Mouse (Mus musculus): ENCODE data around the gene Tgfbr1. TPM values are rescaled to one million over a fixed set of nuclear protein-coding genes. Genes with fewer than 3 reads are reported as not detected.

The Tgfbr1 gene
- polyA plus RNA-seq, 1 experiment from 2014 or later, result 25.9 TPM

DNA sequence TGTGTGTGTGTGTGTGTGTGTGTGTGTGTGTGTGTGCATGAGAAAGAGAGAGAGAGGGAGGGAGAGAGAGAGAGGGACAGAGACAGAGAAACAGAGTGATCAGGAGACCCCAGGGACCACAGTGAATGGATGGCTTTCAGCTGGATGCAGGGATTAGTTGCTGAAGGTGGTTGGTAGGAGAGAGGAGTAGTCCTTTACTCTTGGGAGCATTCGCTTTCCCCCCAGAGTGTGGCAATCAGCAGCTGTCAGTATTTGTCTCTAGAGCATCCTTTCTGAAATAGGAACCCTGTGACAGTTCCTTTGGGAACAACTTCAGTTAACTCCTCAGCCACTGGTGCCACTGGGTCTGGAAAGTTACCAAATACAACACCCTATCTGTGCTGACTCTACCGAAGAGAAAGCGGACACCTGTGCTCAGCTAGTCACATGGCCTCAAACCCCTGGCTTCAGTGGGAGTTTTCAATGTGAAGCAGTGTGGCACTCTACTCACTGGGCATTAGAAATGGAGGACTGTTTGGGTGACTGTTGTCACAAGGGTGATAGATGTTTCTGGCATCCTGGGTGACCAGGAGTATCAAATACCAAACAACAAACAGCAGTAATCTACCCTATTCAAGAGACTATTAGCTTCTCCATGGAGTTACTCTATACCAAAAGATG, 16.0 kb upstream of the Tgfbr1 start:
- H3K27ac ChIP-seq, result no peak overlapping the region
- H3K36me3 ChIP-seq (ENCODE audit: insufficient read depth, low read length), result no peaks in the 10 kb centered on the region
- WGBS, result 50% methylated on average over 3 of the region's 3 CpGs
- DNase-seq (ENCODE audit: low spot score) (no peak), ATAC-seq (replicated peaks; ENCODE audit: low FRiP score, low read depth) (no peak)
- no peak overlapping the region for H3K4me3 ChIP-seq (replicated peaks; ENCODE audit: low read depth, low read length)
- H3K4me2 ChIP-seq (ENCODE audit: low read length), result no peak overlapping the region
- H3K9me3 ChIP-seq (replicated peaks; ENCODE audit: low read length), result no peaks in the 10 kb centered on the region
- no peaks in the 10 kb centered on the region for H3K27me3 ChIP-seq (ENCODE audit: insufficient read depth, low read length)
- TF ChIP-seq CTCF (IDR thresholded peaks at IDR 0.05; ENCODE audit: low read depth), result no peak
- no peaks in the 10 kb centered on the region for H3K4me1 ChIP-seq (replicated peaks; ENCODE audit: insufficient read depth, low read length)
- no peak overlapping the region for H3K9ac ChIP-seq (ENCODE audit: low read depth, low read length)

DNA sequence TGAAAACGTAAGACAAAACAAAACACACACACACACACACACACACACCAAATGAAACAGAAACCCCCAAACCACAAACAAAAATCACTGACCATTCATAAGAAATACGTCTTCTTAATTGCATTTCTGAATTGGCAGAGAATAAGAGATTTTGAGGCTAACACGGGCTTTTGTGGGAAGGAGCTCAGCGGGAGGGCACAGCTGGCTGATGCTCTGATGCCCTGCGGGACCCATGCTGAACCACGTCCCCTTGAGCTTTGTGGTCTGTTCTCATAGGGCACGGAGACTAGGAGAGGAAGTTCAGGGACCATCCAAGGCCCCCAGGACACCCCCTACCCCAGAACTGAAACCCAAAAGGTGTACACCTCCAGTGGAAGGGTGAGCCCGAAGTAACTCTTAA, 10.4 kb upstream of the Tgfbr1 start:
- ATAC-seq (replicated peaks; ENCODE audit: low FRiP score, low read depth) (no peak), DNase-seq (ENCODE audit: low spot score) (no peak)
- Histone ChIP-seq H3K36me3 (ENCODE audit: insufficient read depth, low read length) (no peaks in the 10 kb centered on the region), H3K4me3 (replicated peaks; ENCODE audit: low read depth, low read length) (no peak overlapping the region), H3K27ac (no peak overlapping the region), H3K4me1 (replicated peaks; ENCODE audit: insufficient read depth, low read length) (no peaks in the 10 kb centered on the region), H3K4me2 (ENCODE audit: low read length) (peak overlapping the region; percentile 21; the same call in 1 of the 2 replicates), H3K27me3 (ENCODE audit: insufficient read depth, low read length) (no peaks in the 10 kb centered on the region), H3K9me3 (replicated peaks; ENCODE audit: low read length) (no peaks in the 10 kb centered on the region), H3K9ac (ENCODE audit: low read depth, low read length) (0 out of 2 replicates have a peak overlapping the region, but pooled peaks have one; percentile 18)
- TF ChIP-seq CTCF (IDR thresholded peaks at IDR 0.05; ENCODE audit: low read depth), result no peak
- WGBS, result 37% methylated on average over 8 of the region's 8 CpGs

DNA sequence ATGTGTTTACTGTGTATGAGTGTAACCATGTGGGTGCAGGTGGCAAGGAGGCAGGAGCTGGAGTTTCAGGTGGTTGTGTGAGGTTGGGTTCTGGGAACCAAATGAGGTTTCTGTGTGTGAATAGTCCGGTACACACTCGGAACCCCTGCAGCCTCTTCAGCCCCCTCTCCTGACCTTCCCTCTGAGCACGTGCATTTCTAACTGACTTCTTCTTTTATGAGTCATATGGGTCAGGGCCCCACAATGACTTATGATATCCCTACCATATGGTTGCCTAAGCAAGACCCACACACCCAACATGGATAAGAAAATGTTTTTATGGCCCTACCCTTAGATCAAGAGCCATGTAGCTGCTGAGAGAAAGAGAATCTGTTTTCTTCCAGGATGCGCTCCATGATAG, 6.0 kb upstream of the Tgfbr1 start:
- WGBS, result 84% methylated on average over 4 of the region's 4 CpGs
- H3K4me2 ChIP-seq (ENCODE audit: low read length), result no peak overlapping the region
- TF ChIP-seq CTCF (IDR thresholded peaks at IDR 0.05; ENCODE audit: low read depth), result no peak
- no peaks in the 10 kb centered on the region for H3K9me3 ChIP-seq (replicated peaks; ENCODE audit: low read length)
- no peak overlapping the region for H3K27ac ChIP-seq
- no peaks in the 10 kb centered on the region for H3K27me3 ChIP-seq (ENCODE audit: insufficient read depth, low read length)
- no peaks in the 10 kb centered on the region for H3K36me3 ChIP-seq (ENCODE audit: insufficient read depth, low read length)
- ATAC-seq (replicated peaks; ENCODE audit: low FRiP score, low read depth), result no peak
- no peak overlapping the region for H3K4me3 ChIP-seq (replicated peaks; ENCODE audit: low read depth, low read length)
- H3K9ac ChIP-seq (ENCODE audit: low read depth, low read length), result no peak overlapping the region
- DNase-seq (ENCODE audit: low spot score), result no peak
- peaks cover 17% of the 10 kb centered on the region; the same call in 1 of the 2 replicates for H3K4me1 ChIP-seq (replicated peaks; ENCODE audit: insufficient read depth, low read length)

DNA sequence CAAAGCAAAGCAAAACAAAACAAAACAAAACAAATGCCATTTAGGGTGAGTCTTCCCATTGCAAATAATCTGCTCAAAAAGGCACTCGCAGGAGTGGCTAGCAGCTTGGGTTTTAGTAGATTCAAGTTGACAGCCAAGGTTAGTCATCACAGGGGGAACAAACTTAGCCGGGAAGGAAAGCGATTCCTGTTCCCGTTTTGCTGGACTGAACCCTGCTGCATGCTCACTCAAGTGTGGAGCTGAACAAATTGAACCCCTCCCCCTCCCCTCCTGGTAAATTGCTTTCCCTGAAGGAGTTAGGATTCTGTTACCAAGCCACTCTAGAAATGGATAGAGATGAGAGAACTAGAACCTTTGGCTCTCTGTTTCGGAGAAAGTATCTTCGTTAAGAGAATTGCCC, 3.3 kb upstream of the Tgfbr1 start:
- WGBS, result 20% methylated on average over 6 of the region's 6 CpGs
- no peaks in the 10 kb centered on the region for H3K9me3 ChIP-seq (replicated peaks; ENCODE audit: low read length)
- no peak for ATAC-seq (replicated peaks; ENCODE audit: low FRiP score, low read depth)
- H3K4me3 ChIP-seq (replicated peaks; ENCODE audit: low read depth, low read length), result no peak overlapping the region
- H3K4me1 ChIP-seq (replicated peaks; ENCODE audit: insufficient read depth, low read length), result peaks cover 17% of the 10 kb centered on the region; the same call in 1 of the 2 replicates
- no peak for TF ChIP-seq CTCF (IDR thresholded peaks at IDR 0.05; ENCODE audit: low read depth)
- peak overlapping the region; percentile 60; the same call in 1 of the 2 replicates for H3K27ac ChIP-seq
- no peak overlapping the region for H3K9ac ChIP-seq (ENCODE audit: low read depth, low read length)
- peak; percentile 72 for DNase-seq (ENCODE audit: low spot score)
- H3K27me3 ChIP-seq (ENCODE audit: insufficient read depth, low read length), result no peaks in the 10 kb centered on the region
- H3K4me2 ChIP-seq (ENCODE audit: low read length), result no peak overlapping the region
- H3K36me3 ChIP-seq (ENCODE audit: insufficient read depth, low read length), result no peaks in the 10 kb centered on the region

DNA sequence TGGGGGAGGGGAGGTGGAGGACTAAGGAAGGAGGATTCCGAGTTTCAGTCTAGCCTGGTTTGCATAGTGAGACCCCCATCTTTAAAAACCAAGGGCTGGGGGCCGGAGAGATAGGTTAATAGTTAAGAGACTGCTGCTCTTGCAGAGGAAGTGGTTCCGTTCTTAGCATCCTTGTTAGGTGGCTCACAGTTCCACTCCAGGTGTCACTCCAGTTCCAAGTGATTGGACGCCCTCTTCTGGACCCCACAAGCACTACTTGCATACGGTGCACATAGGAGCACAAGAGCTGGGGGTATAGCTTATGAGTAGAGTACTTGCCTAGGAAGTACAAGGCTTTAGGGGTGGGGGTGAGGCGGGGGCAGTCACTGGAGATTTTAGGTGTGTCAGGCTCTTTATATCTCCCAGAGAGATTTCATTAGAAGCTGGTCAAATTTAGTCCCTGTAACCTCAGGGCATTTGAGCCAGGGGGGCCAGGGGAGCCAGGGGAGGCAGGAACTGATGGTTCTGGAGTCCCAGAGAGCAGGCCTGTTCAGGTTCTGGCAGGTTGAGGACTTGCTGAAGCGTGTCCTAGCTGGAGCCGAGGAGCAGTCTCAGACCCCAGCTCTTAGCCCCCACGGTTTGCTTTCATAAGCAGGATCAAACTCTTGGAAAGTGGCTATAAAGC, 1.5 kb upstream of the Tgfbr1 start:
- peak; percentile 74 for TF ChIP-seq CTCF (IDR thresholded peaks at IDR 0.05; ENCODE audit: low read depth)
- Histone ChIP-seq H3K4me2 (ENCODE audit: low read length) (peak overlapping the region; percentile 100), H3K4me3 (replicated peaks; ENCODE audit: low read depth, low read length) (peak overlapping the region; percentile 74), H3K9ac (ENCODE audit: low read depth, low read length) (peak overlapping the region; percentile 96; the same call in 1 of the 2 replicates), H3K27me3 (ENCODE audit: insufficient read depth, low read length) (no peaks in the 10 kb centered on the region), H3K27ac (peak overlapping the region; percentile 83), H3K4me1 (replicated peaks; ENCODE audit: insufficient read depth, low read length) (peaks cover 17% of the 10 kb centered on the region; the same call in 1 of the 2 replicates), H3K9me3 (replicated peaks; ENCODE audit: low read length) (no peaks in the 10 kb centered on the region), H3K36me3 (ENCODE audit: insufficient read depth, low read length) (no peaks in the 10 kb centered on the region)
- DNase-seq (ENCODE audit: low spot score) (peak; percentile 81), ATAC-seq (replicated peaks; ENCODE audit: low FRiP score, low read depth) (peak; percentile 18; the same call in 1 of the 2 replicates)
- WGBS, result 18% methylated on average over 9 of the region's 9 CpGs

DNA sequence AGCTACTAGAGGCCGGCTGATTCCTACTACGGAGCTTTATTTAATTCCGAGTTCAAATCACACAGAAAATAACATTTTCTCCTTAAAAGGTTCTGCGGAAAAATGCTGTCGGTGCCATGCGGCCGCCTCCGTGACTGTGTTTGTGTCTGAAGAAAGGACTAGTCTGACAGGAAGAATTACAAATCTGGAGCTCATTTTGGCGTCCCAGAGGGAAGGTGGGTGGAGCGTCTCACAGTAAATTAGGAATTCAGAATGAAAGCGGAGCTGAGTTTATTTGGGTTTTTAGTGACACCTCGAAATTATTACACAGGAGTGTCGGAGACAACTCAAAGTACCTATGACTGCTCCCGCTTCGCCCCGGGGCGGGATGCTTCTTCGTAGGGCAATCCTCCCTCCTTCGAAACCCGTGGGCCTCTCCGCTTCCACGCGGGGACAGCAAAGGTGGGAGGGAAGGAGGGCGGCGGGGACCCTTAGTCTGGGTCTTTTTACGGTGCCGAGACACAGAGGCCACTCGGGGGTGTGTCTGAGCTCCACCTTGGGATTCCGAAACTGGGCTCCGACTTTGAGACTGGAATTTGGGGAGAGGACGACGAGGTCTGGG, 861 bp upstream of the Tgfbr1 start:
- H3K27me3 ChIP-seq (ENCODE audit: insufficient read depth, low read length), result no peaks in the 10 kb centered on the region
- WGBS, result under 1% methylated on average over 32 of the region's 32 CpGs
- H3K4me1 ChIP-seq (replicated peaks; ENCODE audit: insufficient read depth, low read length), result peaks cover 17% of the 10 kb centered on the region; the same call in 1 of the 2 replicates
- no peaks in the 10 kb centered on the region for H3K9me3 ChIP-seq (replicated peaks; ENCODE audit: low read length)
- peak overlapping the region; percentile 74 for H3K4me3 ChIP-seq (replicated peaks; ENCODE audit: low read depth, low read length)
- DNase-seq (ENCODE audit: low spot score) (peak; percentile 80), ATAC-seq (replicated peaks; ENCODE audit: low FRiP score, low read depth) (no peak)
- peak overlapping the region; percentile 100 for H3K4me2 ChIP-seq (ENCODE audit: low read length)
- peak overlapping the region; percentile 96 for H3K9ac ChIP-seq (ENCODE audit: low read depth, low read length)
- H3K36me3 ChIP-seq (ENCODE audit: insufficient read depth, low read length), result no peaks in the 10 kb centered on the region
- no peak for TF ChIP-seq CTCF (IDR thresholded peaks at IDR 0.05; ENCODE audit: low read depth)
- peak overlapping the region; percentile 83 for H3K27ac ChIP-seq
